Mouse (Mus musculus) left cerebral cortex, adult 2 months (tissue): ENCODE results near the gene Kcnn3. TPM values are rescaled to one million over a fixed set of nuclear protein-coding genes. Genes with fewer than 3 reads are reported as not detected.
A peak's percentile ranks its signal among the peaks of the same experiment; 100 is the strongest.

Source experiments
- DNase-seq, 2 experiments: peaks; one replicate each; pipeline ENCODE4 v3.0.0; 2021 to 2022; ENCODE audit warnings: low spot score in 2 of 2, mixed read lengths in 1 of 2; ENCODE audit errors: extremely low spot score in 1 of 2
- H3K27ac ChIP-seq: fragments of 200-600 bp; 2 replicates; pipeline ENCODE4 v1.8.1; 2022
- H3K4me3 ChIP-seq: fragments of 200-600 bp; 2 replicates; pipeline ENCODE4 v1.8.1; 2022
- CTCF ChIP-seq: fragments of 200-600 bp; IDR thresholded peaks from 2 replicates; pipeline ENCODE4 v1.8.1; 2022; ENCODE audit warnings: antibody characterized with exemption, mild to moderate bottlenecking, moderate library complexity
- intact Hi-C: fragments of 180-260 bp; cut with DNase I; formaldehyde crosslinking; loops from one replicate; pipeline ENCODE4 v1.15.1; 2025
- total RNA-seq, 2 experiments: library from RNA; stranded (reverse); gene quantifications; 2 replicates each; pipeline ENCODE4 v1.2.3; 2021

The Kcnn3 gene
- total RNA-seq, 2 experiments from 2014 or later, result 18.2 to 27.3 TPM

GRCm38 (mm10) chr3:89551880-89552279 lies 31.9 kb downstream of the Kcnn3 start:
- TF ChIP-seq CTCF, result no peak
- Histone ChIP-seq H3K27ac (no peak overlapping the region), H3K4me3 (no peak overlapping the region)
- DNase-seq, result no peak
- intact Hi-C loops, result no loop called here

DNA sequence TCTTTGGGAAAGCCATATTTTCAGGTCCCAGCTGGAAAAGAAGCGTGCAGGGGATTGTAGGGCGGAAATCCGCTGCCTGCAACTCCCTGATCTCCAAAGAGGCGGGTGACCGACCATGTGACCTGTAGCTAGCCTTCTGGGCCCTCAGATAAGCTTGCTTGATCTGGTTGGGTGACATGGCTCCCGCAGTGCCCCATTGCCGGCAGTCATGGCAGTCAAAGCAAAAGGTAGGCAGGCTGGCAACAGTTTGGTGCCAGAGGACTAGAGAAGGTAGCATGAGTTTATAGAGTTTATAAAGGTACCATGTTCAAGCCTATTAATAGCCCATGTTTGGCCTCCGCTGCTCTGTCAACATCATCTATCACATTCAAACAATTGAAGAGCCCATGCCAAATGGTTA lies 33.5 kb downstream of the Kcnn3 start:
- no peak for DNase-seq
- no peak overlapping the region for H3K4me3 ChIP-seq
- no peak for TF ChIP-seq CTCF
- no peak overlapping the region for H3K27ac ChIP-seq
- intact Hi-C loops, result no loop called here

DNA sequence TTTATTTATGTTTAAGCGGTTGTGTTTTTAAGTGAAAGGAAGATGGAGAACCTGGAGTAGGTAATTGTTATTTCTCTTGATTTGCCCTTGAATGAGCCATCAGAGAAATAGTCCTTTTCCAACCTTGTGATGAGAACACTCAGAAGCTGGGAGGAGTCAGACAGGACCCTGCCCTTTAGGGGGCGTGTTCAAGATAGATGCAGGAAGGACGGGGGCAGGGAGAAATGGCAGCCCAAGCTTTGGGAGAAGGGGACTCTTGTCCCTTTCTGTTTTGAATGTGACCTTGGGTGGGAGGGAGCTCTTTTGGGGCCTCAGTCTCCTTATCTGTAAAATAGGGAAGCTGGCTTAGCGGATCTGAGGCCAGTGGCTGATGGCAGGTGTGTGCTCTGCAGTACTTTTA lies 34.0 kb downstream of the Kcnn3 start:
- no peak for TF ChIP-seq CTCF
- DNase-seq, result no peak

GRCm38 (mm10) chr3:89554587-89554986 lies 34.6 kb downstream of the Kcnn3 start:
- no peak for TF ChIP-seq CTCF

More for the DNA sequence above, 34.0 kb downstream of the Kcnn3 start:
- intact Hi-C loops, result no loop called here
- Histone ChIP-seq H3K4me3 (no peak overlapping the region), H3K27ac (no peak overlapping the region)

GRCm38 (mm10) chr3:89557811-89558210 lies 37.8 kb downstream of the Kcnn3 start:
- intact Hi-C loops, result no loop called here
- H3K27ac ChIP-seq, result no peak overlapping the region
- H3K4me3 ChIP-seq, result no peak overlapping the region
- TF ChIP-seq CTCF, result no peak
- no peak for DNase-seq

More at GRCm38 (mm10) chr3:89554587-89554986, 34.6 kb downstream of the Kcnn3 start:
- no peak overlapping the region for H3K27ac ChIP-seq
- H3K4me3 ChIP-seq, result no peak overlapping the region
- no peak for DNase-seq
- intact Hi-C loops, result no loop called here

GRCm38 (mm10) chr3:89558972-89559910 lies 39.3 kb downstream of the Kcnn3 start:
- DNase-seq, result peak in 1 of 2 experiments; percentile 28
- Histone ChIP-seq H3K4me3 (no peak overlapping the region), H3K27ac (no peak overlapping the region)
- intact Hi-C loops, result no loop called here
- no peak for TF ChIP-seq CTCF

DNA sequence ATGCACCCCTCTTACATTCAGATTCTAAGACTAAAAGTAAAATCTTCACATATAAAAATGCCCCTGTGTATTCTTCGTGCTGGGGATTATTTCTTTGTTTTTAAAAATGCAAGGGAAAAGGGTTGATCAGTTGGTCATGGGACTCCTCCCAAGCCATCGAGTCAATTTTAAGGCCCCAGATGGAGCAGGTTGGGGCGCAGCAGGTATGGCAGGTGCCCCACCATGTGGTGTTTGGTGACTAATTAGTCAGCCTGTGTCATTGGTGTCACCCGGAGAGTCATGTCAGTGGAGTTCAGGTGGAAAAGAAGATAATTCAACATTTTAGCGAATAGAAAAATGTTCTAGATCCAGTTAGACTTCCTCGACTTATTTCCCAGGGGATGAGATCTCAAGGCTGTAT lies 41.4 kb downstream of the Kcnn3 start:
- no peak overlapping the region for H3K4me3 ChIP-seq
- no peak for DNase-seq
- no peak for TF ChIP-seq CTCF
- intact Hi-C loops, result no loop called here
- no peak overlapping the region for H3K27ac ChIP-seq

DNA sequence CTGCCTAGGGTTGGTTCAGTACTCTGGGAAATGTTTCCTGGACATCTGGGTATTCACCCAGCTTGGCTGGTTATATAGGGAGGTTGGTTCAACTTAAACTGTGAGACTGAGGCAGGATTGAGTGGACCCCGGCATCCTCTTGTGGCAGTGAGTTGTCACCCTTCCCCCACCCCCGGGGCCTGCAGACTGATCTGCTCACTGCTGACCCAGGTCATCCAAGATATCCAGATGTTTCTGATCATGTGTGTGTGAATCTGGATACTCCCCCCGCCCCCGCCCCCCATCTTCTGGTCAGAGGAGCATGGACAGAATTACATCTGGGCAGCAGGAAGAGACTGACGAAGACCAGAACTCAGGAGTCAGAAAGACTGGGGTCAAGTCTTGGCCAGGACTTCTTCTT lies 45.4 kb downstream of the Kcnn3 start:
- intact Hi-C loops, result no loop called here
- Histone ChIP-seq H3K27ac (no peak overlapping the region), H3K4me3 (no peak overlapping the region)
- DNase-seq, result no peak
- TF ChIP-seq CTCF, result no peak

GRCm38 (mm10) chr3:89569058-89569457 lies 49.1 kb downstream of the Kcnn3 start:
- Histone ChIP-seq H3K4me3 (no peak overlapping the region), H3K27ac (no peak overlapping the region)
- intact Hi-C loops, result no loop called here
- no peak for TF ChIP-seq CTCF
- DNase-seq, result no peak

DNA sequence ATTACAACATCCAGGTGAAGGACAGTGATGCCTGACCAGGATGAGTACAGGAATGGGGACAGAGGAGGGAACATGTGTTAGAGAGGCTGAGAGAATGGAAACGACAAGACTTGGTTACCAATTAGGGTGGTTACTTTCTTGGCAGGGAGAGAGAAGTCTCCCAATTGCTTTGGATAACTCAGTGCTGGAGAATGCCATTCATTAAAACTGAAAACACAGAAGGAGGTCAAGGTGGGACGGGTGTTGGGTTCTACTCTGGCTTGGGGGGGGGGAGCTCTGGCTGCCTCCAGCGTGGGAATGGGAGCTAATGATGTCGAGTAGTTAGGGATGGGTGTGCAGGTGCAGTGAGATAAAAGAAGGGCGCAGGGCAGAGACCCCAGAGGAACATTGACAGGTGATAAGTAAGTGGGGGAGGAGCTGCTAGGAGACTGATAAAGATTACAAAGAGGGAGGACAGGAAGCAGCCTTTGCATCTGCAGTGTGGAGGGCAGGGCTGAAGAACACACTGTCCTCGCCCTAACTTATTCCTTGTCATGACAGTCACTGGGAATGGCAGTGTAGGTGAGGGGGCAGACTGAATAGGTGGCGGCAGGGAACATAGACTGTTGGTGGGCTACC lies 49.9 kb downstream of the Kcnn3 start:
- no peak for DNase-seq
- TF ChIP-seq CTCF, result no peak
- intact Hi-C loops, result no loop called here
- no peak overlapping the region for H3K4me3 ChIP-seq
- no peak overlapping the region for H3K27ac ChIP-seq

DNA sequence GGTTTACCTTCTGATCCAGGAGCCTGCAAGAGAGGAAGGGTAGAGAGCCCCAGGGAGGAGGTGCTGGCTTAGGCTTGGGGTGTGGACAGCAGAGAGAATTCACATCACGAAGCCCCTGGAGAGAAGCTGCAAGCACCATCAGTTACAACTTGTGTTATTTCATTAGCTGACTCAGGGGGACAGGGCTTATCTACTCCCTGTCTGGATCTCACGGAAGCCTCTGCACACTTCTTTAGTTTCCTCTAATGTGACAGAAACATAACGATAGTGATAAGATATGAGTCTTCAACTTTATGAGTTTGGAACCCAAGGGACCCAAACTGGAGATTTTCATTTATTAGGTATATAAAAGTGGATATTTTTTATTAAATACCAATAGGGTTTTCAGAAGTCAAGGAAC lies 50.4 kb downstream of the Kcnn3 start:
- DNase-seq, result no peak
- intact Hi-C loops, result no loop called here
- no peak overlapping the region for H3K27ac ChIP-seq
- TF ChIP-seq CTCF, result no peak
- no peak overlapping the region for H3K4me3 ChIP-seq

DNA sequence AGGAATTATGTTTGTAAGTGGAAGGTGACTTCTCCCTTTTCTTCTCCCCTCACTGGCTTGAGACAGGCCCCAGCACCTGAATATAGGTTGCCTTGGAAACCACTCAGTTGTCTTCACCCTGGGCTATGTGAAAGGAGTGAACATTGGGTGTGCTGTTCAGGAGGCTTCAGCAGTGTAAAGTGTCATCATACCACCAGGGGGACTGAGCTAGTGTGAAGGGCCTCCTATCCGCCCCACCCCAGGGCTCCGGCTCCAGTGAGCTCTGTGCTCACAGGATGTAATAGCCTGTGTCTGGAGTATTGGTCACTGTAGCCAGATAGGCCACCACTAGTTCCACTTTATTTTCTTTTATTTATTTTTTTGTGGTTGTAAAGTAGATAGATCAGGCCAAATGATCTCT lies 54.3 kb downstream of the Kcnn3 start:
- intact Hi-C loops, result no loop called here
- TF ChIP-seq CTCF, result peak; percentile 22
- DNase-seq, result no peak
- no peak overlapping the region for H3K4me3 ChIP-seq
- H3K27ac ChIP-seq, result no peak overlapping the region
